Mouse (Mus musculus) gastrocnemius, adult 2 months (tissue): Measurements from ENCODE around the gene 2210408I21Rik. TPM values are rescaled to one million over a fixed set of nuclear protein-coding genes. Genes with fewer than 3 reads are reported as not detected.

Experiments
- DNase-seq: peaks from one replicate; pipeline ENCODE4 v3.0.0; 2022
- H3K27ac ChIP-seq: fragments of 200-600 bp; 2 replicates; pipeline ENCODE4 v1.8.1; 2022; ENCODE audit warnings: mild to moderate bottlenecking
- H3K4me3 ChIP-seq: fragments of 200-600 bp; 2 replicates; pipeline ENCODE4 v1.8.1; 2022; ENCODE audit warnings: mild to moderate bottlenecking, moderate library complexity
- CTCF ChIP-seq: fragments of 200-600 bp; IDR thresholded peaks from 2 replicates; pipeline ENCODE4 v1.8.1; 2022; ENCODE audit warnings: antibody characterized with exemption, mild to moderate bottlenecking, moderate library complexity
- intact Hi-C: fragments of 180-260 bp; cut with DNase I; formaldehyde crosslinking; loops from one replicate; pipeline ENCODE4 v1.15.1; 2025
- total RNA-seq, 2 experiments: library from RNA; stranded (reverse); gene quantifications; 2 replicates each; pipeline ENCODE4 v1.2.3; 2021

Gene 2210408I21Rik
- total RNA-seq, 2 experiments from 2014 or later, result 4.3 to 5.3 TPM

- no peak overlapping the region for H3K27ac ChIP-seq
- H3K4me3 ChIP-seq, result no peak overlapping the region
- DNase-seq, result no peak
- intact Hi-C loops, result no loop called here
- TF ChIP-seq CTCF, result no peak
Observed at GRCm38 (mm10) chr13:77450007-77450567, 314.7 kb downstream of the 2210408I21Rik start.

GRCm38 (mm10) chr13:77470093-77470621, 334.8 kb downstream of the 2210408I21Rik start:
- no peak overlapping the region for H3K27ac ChIP-seq
- TF ChIP-seq CTCF, result no peak
- intact Hi-C loops, result no loop called here
- no peak overlapping the region for H3K4me3 ChIP-seq
- DNase-seq, result no peak

- no peak for DNase-seq
- no peak for TF ChIP-seq CTCF
- no peak overlapping the region for H3K27ac ChIP-seq
- H3K4me3 ChIP-seq, result no peak overlapping the region
- intact Hi-C loops, result no loop called here
Observed at GRCm38 (mm10) chr13:77476420-77476819, 341.1 kb downstream of the 2210408I21Rik start.

GRCm38 (mm10) chr13:77478425-77479119, 343.2 kb downstream of the 2210408I21Rik start:
- intact Hi-C loops, result no loop called here
- Histone ChIP-seq H3K27ac (no peak overlapping the region), H3K4me3 (no peak overlapping the region)
- DNase-seq, result no peak
- TF ChIP-seq CTCF, result no peak

DNA sequence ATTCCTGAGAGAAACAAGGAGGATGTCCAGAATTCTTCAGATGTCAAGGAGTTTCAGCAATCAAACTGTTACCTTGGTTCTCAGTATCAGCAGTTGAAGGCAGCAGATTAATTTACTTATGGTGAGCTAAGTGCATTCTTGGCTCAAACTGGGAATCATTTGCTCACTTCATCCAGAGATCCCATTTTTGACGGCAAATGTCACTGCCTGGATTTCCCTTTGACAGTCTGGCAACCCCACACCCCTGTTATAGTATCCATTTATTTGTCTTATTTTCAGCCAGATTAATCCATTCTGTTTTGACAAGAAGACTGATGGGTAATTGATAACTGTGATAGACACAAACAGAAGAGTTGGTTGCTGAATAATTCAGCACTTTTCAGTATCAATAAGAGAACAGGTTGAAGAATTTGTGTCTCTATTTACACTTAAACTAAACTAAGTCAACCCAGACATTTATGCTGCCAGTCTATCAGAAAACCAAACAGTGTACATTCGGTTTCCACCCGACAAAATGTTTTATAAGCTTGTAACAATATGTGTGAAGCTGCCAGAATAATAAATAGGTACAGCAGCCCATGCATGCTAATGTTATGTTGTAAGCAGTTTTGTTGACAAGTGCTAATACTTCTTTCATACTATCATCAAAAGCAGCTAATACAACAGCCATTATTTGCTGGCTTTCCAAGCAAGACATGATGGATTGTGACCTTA, 354.8 kb downstream of the 2210408I21Rik start:
- Histone ChIP-seq H3K27ac (no peak overlapping the region), H3K4me3 (no peak overlapping the region)
- intact Hi-C loops, result no loop called here
- DNase-seq, result no peak
- TF ChIP-seq CTCF, result no peak

GRCm38 (mm10) chr13:77514046-77514445, 378.7 kb downstream of the 2210408I21Rik start:
- TF ChIP-seq CTCF, result no peak
- intact Hi-C loops, result no loop called here
- no peak for DNase-seq
- no peak overlapping the region for H3K27ac ChIP-seq
- H3K4me3 ChIP-seq, result no peak overlapping the region

GRCm38 (mm10) chr13:77528960-77529699, 393.8 kb downstream of the 2210408I21Rik start:
- Histone ChIP-seq H3K4me3 (no peak overlapping the region), H3K27ac (no peak overlapping the region)
- intact Hi-C loops, result no loop called here
- TF ChIP-seq CTCF, result no peak
- DNase-seq, result no peak

- Histone ChIP-seq H3K27ac (no peak overlapping the region), H3K4me3 (no peak overlapping the region)
- no peak for TF ChIP-seq CTCF
- intact Hi-C loops, result no loop called here
- no peak for DNase-seq
Observed at GRCm38 (mm10) chr13:77529760-77530159, 394.4 kb downstream of the 2210408I21Rik start.

DNA sequence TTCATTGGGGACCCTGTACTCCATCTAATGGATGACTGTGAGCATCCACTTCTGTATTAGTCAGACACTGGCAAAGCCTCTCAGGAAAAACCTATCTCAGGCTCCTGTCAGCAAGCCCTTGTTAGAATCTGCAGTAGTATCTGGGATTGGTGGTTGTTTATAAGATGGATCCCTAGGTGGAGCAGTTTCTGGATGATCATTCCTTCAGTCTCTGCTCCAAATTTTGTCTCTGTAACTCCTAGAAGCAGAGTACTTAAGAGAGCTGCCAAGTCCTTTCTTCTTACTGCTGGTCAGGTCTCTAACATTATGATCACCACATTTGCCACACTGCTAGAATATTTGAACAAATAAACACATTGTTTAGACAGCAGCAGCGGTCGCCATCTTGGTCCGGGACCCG, 402.1 kb downstream of the 2210408I21Rik start:
- intact Hi-C loops, result no loop called here
- TF ChIP-seq CTCF, result no peak
- no peak overlapping the region for H3K4me3 ChIP-seq
- no peak for DNase-seq
- no peak overlapping the region for H3K27ac ChIP-seq

GRCm38 (mm10) chr13:77547486-77548385, 412.4 kb downstream of the 2210408I21Rik start:
- Histone ChIP-seq H3K27ac (no peak overlapping the region), H3K4me3 (no peak overlapping the region)
- intact Hi-C loops, result no loop called here
- no peak for TF ChIP-seq CTCF
- no peak for DNase-seq

GRCm38 (mm10) chr13:77548386-77548695, 413.0 kb downstream of the 2210408I21Rik start:
- no peak overlapping the region for H3K27ac ChIP-seq
- DNase-seq, result no peak
- intact Hi-C loops, result no loop called here
- TF ChIP-seq CTCF, result no peak
- H3K4me3 ChIP-seq, result no peak overlapping the region

DNA sequence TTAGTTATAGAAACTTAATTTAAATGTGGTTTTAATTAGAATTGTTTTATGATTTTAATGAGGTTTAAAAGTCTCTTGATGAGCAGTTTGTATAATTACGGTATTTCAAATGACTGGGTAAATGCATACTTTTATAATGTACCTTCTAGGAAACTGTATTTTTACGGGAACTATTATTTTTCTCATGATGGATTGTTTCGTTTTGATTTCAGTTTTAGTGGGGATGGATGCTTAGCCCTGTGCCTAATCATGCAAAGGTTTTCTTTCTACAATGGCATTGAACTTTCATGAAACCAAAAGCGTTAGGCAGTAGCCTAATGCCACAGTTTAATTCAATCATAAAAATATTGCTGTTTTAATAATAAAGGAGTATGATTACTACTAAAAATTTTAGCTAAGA, 413.4 kb downstream of the 2210408I21Rik start:
- intact Hi-C loops, result no loop called here
- no peak overlapping the region for H3K27ac ChIP-seq
- no peak for TF ChIP-seq CTCF

More for the DNA sequence above, 413.4 kb downstream of the 2210408I21Rik start:
- no peak overlapping the region for H3K4me3 ChIP-seq
- DNase-seq, result no peak
